Mouse (Mus musculus) ES-E14 (cell line): ENCODE data around the gene Abhd15. TPM values are rescaled to one million over a fixed set of nuclear protein-coding genes. Genes with fewer than 3 reads are reported as not detected.

Experiments
- DNase-seq: peaks from one replicate; pipeline ENCODE4 v3.0.0-alpha.2; 2013; ENCODE audit warnings: low read depth, low spot score
- H3K27ac ChIP-seq: 2 replicates; pipeline ENCODE4 v1.5.1; 2012; ENCODE audit warnings: low read depth, mild to moderate bottlenecking, low read length, moderate library complexity, mixed read lengths; ENCODE audit not compliant: poor library complexity, insufficient read depth, severe bottlenecking
- H3K36me3 ChIP-seq: 2 replicates; pipeline ENCODE4 v1.6.1; 2012; ENCODE audit warnings: mild to moderate bottlenecking, low read length, moderate library complexity, mixed read lengths; ENCODE audit not compliant: control insufficient read depth, poor library complexity, insufficient read depth, severe bottlenecking
- H3K4me1 ChIP-seq, 2 experiments: fragments of 150-350 bp in 1 of 2; sonication (generic) in 1 of 2; 2 replicates each; pipeline ENCODE4 v1.6.1; 2012; ENCODE audit warnings: low read length in 2 of 2, mild to moderate bottlenecking in 1 of 2, mixed read lengths in 1 of 2; ENCODE audit not compliant: control insufficient read depth in 2 of 2, insufficient read depth in 2 of 2, poor library complexity in 1 of 2
- H3K4me3 ChIP-seq, 2 experiments: fragments of 150-350 bp in 1 of 2; sonication (generic) in 1 of 2; 2 replicates each; pipeline ENCODE4 v1.5.1; 2012; ENCODE audit warnings: low read length in 2 of 2, low read depth in 1 of 2, mild to moderate bottlenecking in 1 of 2, mixed read lengths in 1 of 2; ENCODE audit not compliant: insufficient read depth in 1 of 2, poor library complexity in 1 of 2, severe bottlenecking in 1 of 2
- H3K9ac ChIP-seq: 2 replicates; pipeline ENCODE4 v1.6.1; 2012; ENCODE audit warnings: low read depth, mild to moderate bottlenecking, low read length, mixed read lengths; ENCODE audit not compliant: poor library complexity, insufficient read depth, severe bottlenecking
- H3K9me3 ChIP-seq: fragments of 150-350 bp; sonication (generic); 2 replicates; pipeline ENCODE4 v1.6.1; 2012; ENCODE audit warnings: low read depth, mild to moderate bottlenecking, low read length; ENCODE audit not compliant: control insufficient read depth, insufficient read depth
- CHD2 ChIP-seq: IDR thresholded peaks from 2 replicates; pipeline ENCODE4 v1.6.1; 2014; ENCODE audit warnings: mild to moderate bottlenecking, low read depth, low read length, inconsistent platforms
- HCFC1 ChIP-seq: IDR thresholded peaks from 2 replicates; pipeline ENCODE4 v1.6.1; 2012; ENCODE audit warnings: low read length, inconsistent platforms, borderline replicate concordance; ENCODE audit not compliant: insufficient read depth
- MAFK ChIP-seq: IDR thresholded peaks from 2 replicates; pipeline ENCODE4 v1.6.1; 2014; ENCODE audit warnings: mild to moderate bottlenecking, low read depth, low read length, inconsistent platforms; ENCODE audit not compliant: insufficient read depth
- ZC3H11A ChIP-seq: IDR thresholded peaks from 2 replicates; pipeline ENCODE4 v1.6.1; 2012; ENCODE audit warnings: low read depth, mild to moderate bottlenecking, inconsistent platforms, low read length, borderline replicate concordance
- ZNF384 ChIP-seq: IDR thresholded peaks from 2 replicates; pipeline ENCODE4 v1.6.1; 2012; ENCODE audit warnings: low read depth, low read length, inconsistent platforms
- in situ Hi-C, 2 experiments: fragments of 600-800 bp; cut with MboI; formaldehyde crosslinking; loops; one replicate each; pipeline ENCODE4 v1.15.1; 2025; ENCODE audit warnings: low sequenced_read_pairs in 2 of 2, inconsistent platforms in 1 of 2; ENCODE audit not compliant: unreplicated experiment in 2 of 2
- total RNA-seq: library from RNA; depleted of rRNA; stranded (reverse); fragments of 300-350 nt; gene quantifications from 2 replicates; pipeline ENCODE4 v1.2.3, GENCODE M21; 2012

The Abhd15 gene
- total RNA-seq, 1 experiment = 1.7 TPM

- Histone ChIP-seq H3K27ac (no peak overlapping the region), H3K4me1 (peaks cover 18 to 34% of the 10 kb centered on the region in 2 experiments), H3K36me3 (peaks cover 2% of the 10 kb centered on the region; the same call in 1 of the 2 replicates), H3K9ac (peak overlapping the region; percentile 86), H3K4me3 (peak overlapping the region; percentile 76 to 94), H3K9me3 (no peaks in the 10 kb centered on the region)
- TF ChIP-seq CHD2 (no peak), ZNF384 (no peak), ZC3H11A (no peak), HCFC1 (no peak), MAFK (no peak)
- in situ Hi-C loops = no loop called here
- DNase-seq = no peak
Measured at GRCm38 (mm10) chr11:77494344-77494676, 20.6 kb upstream of the Abhd15 start.

GRCm38 (mm10) chr11:77494782-77495181 lies 20.1 kb upstream of the Abhd15 start:
- H3K4me3 ChIP-seq = peak overlapping the region; percentile 76 to 94; a peak in 3 of 4 replicates
- DNase-seq = no peak
- peaks cover 7% of the 10 kb centered on the region; the same call in 1 of the 2 replicates for H3K36me3 ChIP-seq
- H3K9me3 ChIP-seq = no peaks in the 10 kb centered on the region
- TF ChIP-seq HCFC1 = no peak
- no peak for TF ChIP-seq ZNF384
- no peak for TF ChIP-seq ZC3H11A
- no peak for TF ChIP-seq CHD2
- TF ChIP-seq MAFK = no peak
- H3K4me1 ChIP-seq = peaks cover 18 to 36% of the 10 kb centered on the region in 2 experiments
- no peak overlapping the region for H3K27ac ChIP-seq
- in situ Hi-C loops = no loop called here
- peak overlapping the region; percentile 86; the same call in 1 of the 2 replicates for H3K9ac ChIP-seq

GRCm38 (mm10) chr11:77495507-77495906 lies 19.4 kb upstream of the Abhd15 start:
- Histone ChIP-seq H3K9me3 (no peaks in the 10 kb centered on the region), H3K4me3 (no peak overlapping the region), H3K9ac (no peak overlapping the region), H3K4me1 (peaks cover 18 to 41% of the 10 kb centered on the region in 2 experiments), H3K36me3 (peaks cover 14% of the 10 kb centered on the region), H3K27ac (no peak overlapping the region)
- TF ChIP-seq ZC3H11A = no peak
- TF ChIP-seq HCFC1 = no peak
- no peak for TF ChIP-seq ZNF384
- no peak for TF ChIP-seq MAFK
- TF ChIP-seq CHD2 = no peak
- in situ Hi-C loops = no loop called here
- no peak for DNase-seq

- DNase-seq = peak; percentile 97
- Histone ChIP-seq H3K27ac (peak overlapping the region; percentile 90), H3K4me3 (peak overlapping the region; percentile 20 to 39; a peak in 3 of 4 replicates), H3K36me3 (peaks cover 26% of the 10 kb centered on the region), H3K4me1 (peaks cover 18 to 41% of the 10 kb centered on the region in 2 experiments), H3K9ac (peak overlapping the region; percentile 52), H3K9me3 (no peaks in the 10 kb centered on the region)
- in situ Hi-C loops = no loop called here
- TF ChIP-seq CHD2 = no peak
- TF ChIP-seq ZC3H11A = no peak
- TF ChIP-seq ZNF384 = no peak
- no peak for TF ChIP-seq HCFC1
- TF ChIP-seq MAFK = no peak
Measured at GRCm38 (mm10) chr11:77497341-77497756, 17.6 kb upstream of the Abhd15 start.

GRCm38 (mm10) chr11:77497851-77498250 lies 17.1 kb upstream of the Abhd15 start:
- peak overlapping the region; percentile 6 to 19; a peak in 3 of 4 replicates for H3K4me3 ChIP-seq
- in situ Hi-C loops = no loop called here
- H3K9ac ChIP-seq = peak overlapping the region; percentile 51
- DNase-seq = no peak
- peaks cover 28% of the 10 kb centered on the region for H3K36me3 ChIP-seq
- TF ChIP-seq ZC3H11A = no peak
- TF ChIP-seq CHD2 = no peak
- TF ChIP-seq HCFC1 = no peak
- TF ChIP-seq ZNF384 = no peak
- no peak for TF ChIP-seq MAFK
- H3K4me1 ChIP-seq = peaks cover 15 to 45% of the 10 kb centered on the region in 2 experiments
- peak overlapping the region; percentile 82 for H3K27ac ChIP-seq
- H3K9me3 ChIP-seq = no peaks in the 10 kb centered on the region
